Mouse (Mus musculus): ENCODE results near the gene Wdfy3.
"Not testable (repeated sequence)": the region's sequence is repeated elsewhere in the genome, so short reads cannot be mapped to it uniquely, and the experiment has no call there.

Wdfy3 gene

GRCm38 (mm10) chr5:101919559-101919958 is 150.2 kb downstream of the Wdfy3 start:
- in situ Hi-C loops (cut with MboI; ENCODE audit: low pct_unique_long_range_greater_than_20kb in 1 of 2, low sequenced_read_pairs in 2 of 2, unreplicated experiment in 1 of 2): no loop called here

GRCm38 (mm10) chr5:101909468-101909867 is 160.3 kb downstream of the Wdfy3 start:
- in situ Hi-C loops (cut with MboI; ENCODE audit: low pct_unique_long_range_greater_than_20kb in 1 of 2, low sequenced_read_pairs in 2 of 2, unreplicated experiment in 1 of 2): no loop called here

GRCm38 (mm10) chr5:101905624-101906023 is 164.1 kb downstream of the Wdfy3 start:
- in situ Hi-C loops (cut with MboI; ENCODE audit: low pct_unique_long_range_greater_than_20kb in 1 of 2, low sequenced_read_pairs in 2 of 2, unreplicated experiment in 1 of 2): no loop called here

GRCm38 (mm10) chr5:101904841-101905240 is 164.9 kb downstream of the Wdfy3 start:
- in situ Hi-C loops (cut with MboI; ENCODE audit: low pct_unique_long_range_greater_than_20kb in 1 of 2, low sequenced_read_pairs in 2 of 2, unreplicated experiment in 1 of 2): not testable (repeated sequence)

- in situ Hi-C loops (cut with MboI; ENCODE audit: low pct_unique_long_range_greater_than_20kb in 1 of 2, low sequenced_read_pairs in 2 of 2, unreplicated experiment in 1 of 2): no loop called here
These were observed 167.0 kb downstream of the Wdfy3 start for GRCm38 (mm10) chr5:101902686-101903085.

GRCm38 (mm10) chr5:101899981-101900380 is 169.7 kb downstream of the Wdfy3 start:
- in situ Hi-C loops (cut with MboI; ENCODE audit: low pct_unique_long_range_greater_than_20kb in 1 of 2, low sequenced_read_pairs in 2 of 2, unreplicated experiment in 1 of 2): no loop called here

- in situ Hi-C loops (cut with MboI; ENCODE audit: low pct_unique_long_range_greater_than_20kb in 1 of 2, low sequenced_read_pairs in 2 of 2, unreplicated experiment in 1 of 2): no loop called here
These were observed 172.9 kb downstream of the Wdfy3 start for GRCm38 (mm10) chr5:101896784-101897183.

GRCm38 (mm10) chr5:101895717-101896645 is 173.7 kb downstream of the Wdfy3 start:
- in situ Hi-C loops (cut with MboI; ENCODE audit: low pct_unique_long_range_greater_than_20kb in 1 of 2, low sequenced_read_pairs in 2 of 2, unreplicated experiment in 1 of 2): no loop called here

- in situ Hi-C loops (cut with MboI; ENCODE audit: low pct_unique_long_range_greater_than_20kb in 1 of 2, low sequenced_read_pairs in 2 of 2, unreplicated experiment in 1 of 2): no loop called here
These were observed 174.6 kb downstream of the Wdfy3 start for GRCm38 (mm10) chr5:101895119-101895518.

GRCm38 (mm10) chr5:101893820-101894515 is 175.8 kb downstream of the Wdfy3 start:
- in situ Hi-C loops (cut with MboI; ENCODE audit: low pct_unique_long_range_greater_than_20kb in 1 of 2, low sequenced_read_pairs in 2 of 2, unreplicated experiment in 1 of 2): no loop called here

- in situ Hi-C loops (cut with MboI; ENCODE audit: low pct_unique_long_range_greater_than_20kb in 1 of 2, low sequenced_read_pairs in 2 of 2, unreplicated experiment in 1 of 2): no loop called here
These were observed 177.9 kb downstream of the Wdfy3 start for GRCm38 (mm10) chr5:101891694-101892416.

- in situ Hi-C loops (cut with MboI; ENCODE audit: low pct_unique_long_range_greater_than_20kb in 1 of 2, low sequenced_read_pairs in 2 of 2, unreplicated experiment in 1 of 2): no loop called here
These were observed 181.7 kb downstream of the Wdfy3 start for GRCm38 (mm10) chr5:101887989-101888388.

- in situ Hi-C loops (cut with MboI; ENCODE audit: low pct_unique_long_range_greater_than_20kb in 1 of 2, low sequenced_read_pairs in 2 of 2, unreplicated experiment in 1 of 2): no loop called here
These were observed 184.7 kb downstream of the Wdfy3 start for GRCm38 (mm10) chr5:101885039-101885438.

- in situ Hi-C loops (cut with MboI; ENCODE audit: low pct_unique_long_range_greater_than_20kb in 1 of 2, low sequenced_read_pairs in 2 of 2, unreplicated experiment in 1 of 2): no loop called here
These were observed 187.5 kb downstream of the Wdfy3 start for GRCm38 (mm10) chr5:101882191-101882590.

- in situ Hi-C loops (cut with MboI; ENCODE audit: low pct_unique_long_range_greater_than_20kb in 1 of 2, low sequenced_read_pairs in 2 of 2, unreplicated experiment in 1 of 2): no loop called here
These were observed 189.8 kb downstream of the Wdfy3 start for GRCm38 (mm10) chr5:101879914-101880313.

GRCm38 (mm10) chr5:101878403-101878802 is 191.3 kb downstream of the Wdfy3 start:
- in situ Hi-C loops (cut with MboI; ENCODE audit: low pct_unique_long_range_greater_than_20kb in 1 of 2, low sequenced_read_pairs in 2 of 2, unreplicated experiment in 1 of 2): no loop called here

GRCm38 (mm10) chr5:101876185-101876584 is 193.5 kb downstream of the Wdfy3 start:
- in situ Hi-C loops (cut with MboI; ENCODE audit: low pct_unique_long_range_greater_than_20kb in 1 of 2, low sequenced_read_pairs in 2 of 2, unreplicated experiment in 1 of 2): no loop called here

GRCm38 (mm10) chr5:101866722-101867121 is 203.0 kb downstream of the Wdfy3 start:
- in situ Hi-C loops (cut with MboI; ENCODE audit: low pct_unique_long_range_greater_than_20kb in 1 of 2, low sequenced_read_pairs in 2 of 2, unreplicated experiment in 1 of 2): no loop called here

GRCm38 (mm10) chr5:101863946-101864345 is 205.8 kb downstream of the Wdfy3 start:
- in situ Hi-C loops (cut with MboI; ENCODE audit: low pct_unique_long_range_greater_than_20kb in 1 of 2, low sequenced_read_pairs in 2 of 2, unreplicated experiment in 1 of 2): no loop called here

All from mouse embryonic stem cell (cell line).